Mouse (Mus musculus) G1E-ER4 (cell line): ENCODE results near the gene Klhdc3. TPM values are rescaled to one million over a fixed set of nuclear protein-coding genes. Genes with fewer than 3 reads are reported as not detected.

Source experiments
- GATA1 ChIP-seq: IDR thresholded peaks from one replicate; pipeline ENCODE4 v1.8.0; 2012; ENCODE audit warnings: low read length, inconsistent platforms
- polyA plus RNA-seq: library from polyadenylated mRNA; stranded (reverse); fragments of >175 nt; gene quantifications from 2 replicates; pipeline ENCODE4 v1.2.3, GENCODE M21; 2012

The Klhdc3 gene
- polyA plus RNA-seq, 1 experiment: 339 TPM

DNA sequence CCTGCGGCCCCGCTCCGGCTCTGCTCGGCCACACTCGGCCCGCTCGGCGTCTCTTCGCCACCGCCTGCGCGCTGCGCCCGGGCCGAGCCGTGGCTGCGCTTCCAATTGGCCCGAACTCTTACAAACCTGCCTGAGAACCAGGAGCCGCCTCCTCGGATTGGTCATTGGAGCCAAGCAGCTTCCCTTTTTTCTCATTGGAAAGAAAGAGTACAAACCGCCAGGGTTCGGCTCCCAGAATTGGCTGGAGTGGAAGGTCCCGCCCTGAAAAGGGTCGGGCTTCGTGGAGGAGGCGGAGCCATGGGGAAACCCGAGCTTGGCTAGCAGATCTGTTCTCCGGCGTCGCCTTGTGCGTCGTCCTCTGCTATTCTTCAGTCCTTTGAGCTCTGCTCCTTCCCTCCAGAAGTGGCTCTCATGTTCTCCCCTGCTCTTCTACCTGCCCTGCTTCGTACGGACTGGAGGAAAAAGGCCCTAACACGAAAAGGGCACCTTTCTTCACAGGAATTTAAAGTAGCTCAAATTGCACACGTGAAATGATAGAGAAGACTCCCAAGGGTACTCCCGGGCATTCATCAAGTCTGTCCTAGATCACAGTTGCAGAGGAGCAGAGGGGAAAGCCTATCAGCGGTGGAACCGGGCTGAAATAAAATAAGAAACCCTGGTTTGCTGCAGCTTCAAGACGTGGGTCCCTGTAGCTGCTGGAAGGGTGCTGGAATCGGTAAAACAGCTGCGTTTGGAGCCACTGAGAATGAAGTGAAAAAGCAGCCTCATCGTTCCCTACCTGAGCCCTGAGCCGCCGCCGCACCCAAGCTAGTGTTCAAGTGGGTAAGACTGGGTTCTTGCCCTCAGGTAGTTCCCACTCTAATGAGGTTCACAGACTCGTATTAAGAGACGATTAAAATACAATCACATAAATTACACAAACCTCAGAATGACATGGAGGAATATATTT lies 24.4 kb upstream of the Klhdc3 start, which contains the start of gene Ppp2r5d:
Gene Ppp2r5d (minus strand): TSS at position 225 of the 949 bp plus-strand sequence.
- TF ChIP-seq GATA1: no peak

DNA sequence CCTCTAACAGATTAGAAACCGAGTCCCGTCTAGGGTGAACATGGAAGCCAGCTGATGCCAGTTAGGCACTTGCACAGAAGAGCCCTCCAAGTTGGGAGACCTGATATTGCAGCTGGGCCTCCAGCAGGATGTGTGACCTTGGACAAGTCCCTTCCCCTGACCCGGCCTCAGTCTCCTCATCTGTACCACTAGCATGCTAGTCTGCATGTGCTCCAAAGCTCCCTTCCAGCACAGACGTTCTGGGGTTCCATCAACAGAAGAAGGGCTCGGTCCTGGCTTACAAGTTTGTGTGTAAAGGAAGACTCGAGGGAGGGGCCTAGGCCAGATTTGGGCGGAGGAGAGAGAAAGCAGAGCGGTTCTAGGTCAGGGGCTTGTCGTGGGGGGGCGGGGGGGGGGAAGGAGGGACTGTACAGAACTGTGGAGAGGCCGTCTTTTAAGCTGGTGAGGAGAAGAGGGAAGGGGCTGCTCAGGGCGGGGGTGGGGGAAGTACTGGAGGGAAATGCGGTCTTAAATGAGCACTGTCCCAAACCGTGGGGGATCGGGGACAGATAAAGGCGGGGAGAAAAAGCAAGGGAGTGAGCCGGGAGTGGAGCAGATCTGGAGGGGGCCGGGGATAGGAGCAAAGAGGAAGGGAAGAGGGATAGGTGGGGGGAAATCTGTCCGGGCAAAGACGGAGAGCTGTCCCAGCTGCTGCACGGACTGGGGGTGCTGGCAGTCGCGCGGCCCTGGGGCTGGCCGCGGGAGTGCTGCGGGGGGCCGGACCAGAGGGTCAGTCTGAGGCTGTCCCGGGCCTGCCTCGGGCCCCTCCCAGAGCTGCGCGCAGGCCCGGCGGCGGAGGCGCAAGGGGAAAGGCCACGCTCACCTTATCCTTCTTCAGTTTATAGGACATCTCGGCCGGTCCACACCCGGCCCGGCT lies 23.5 kb upstream of the Klhdc3 start:
- no peak for TF ChIP-seq GATA1

DNA sequence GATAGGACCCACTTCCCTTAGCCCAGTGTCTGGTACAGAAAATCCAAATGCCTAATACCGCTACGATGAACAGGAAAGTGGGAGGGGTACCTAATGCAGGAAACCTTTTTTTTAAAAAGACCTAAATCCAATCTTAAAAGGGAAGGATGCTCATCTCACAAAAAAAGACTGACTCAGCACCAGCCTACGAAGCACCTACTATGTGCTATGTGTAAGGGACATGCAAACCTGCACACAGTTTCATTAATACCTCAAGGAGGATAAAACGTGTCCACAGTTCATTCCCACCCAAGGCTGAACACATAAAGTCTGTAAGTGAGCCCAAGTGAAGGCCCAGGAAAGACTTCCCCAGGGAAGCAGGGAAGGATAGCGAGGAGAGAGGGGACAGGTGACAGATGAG lies 21.8 kb upstream of the Klhdc3 start:
- no peak for TF ChIP-seq GATA1

DNA sequence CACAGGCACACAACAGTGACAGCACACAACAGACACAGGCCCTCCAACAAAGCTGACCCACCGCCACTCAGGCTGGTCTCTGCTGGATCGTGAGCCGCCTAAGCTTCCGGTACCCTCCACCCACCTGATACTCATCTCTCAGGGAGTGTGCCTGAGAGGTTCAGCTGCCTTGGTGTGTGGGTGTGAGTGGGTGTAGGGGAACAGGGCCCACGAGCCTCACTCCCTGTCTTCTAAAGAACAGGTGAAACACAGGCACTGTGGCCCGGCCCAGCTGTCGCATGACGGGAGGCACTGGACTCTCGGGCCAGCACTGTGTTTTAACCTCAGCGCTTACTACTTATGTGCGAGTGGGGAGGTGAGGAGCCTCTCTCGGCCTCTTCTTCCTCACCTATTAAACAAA lies 21.4 kb upstream of the Klhdc3 start:
- TF ChIP-seq GATA1: no peak

DNA sequence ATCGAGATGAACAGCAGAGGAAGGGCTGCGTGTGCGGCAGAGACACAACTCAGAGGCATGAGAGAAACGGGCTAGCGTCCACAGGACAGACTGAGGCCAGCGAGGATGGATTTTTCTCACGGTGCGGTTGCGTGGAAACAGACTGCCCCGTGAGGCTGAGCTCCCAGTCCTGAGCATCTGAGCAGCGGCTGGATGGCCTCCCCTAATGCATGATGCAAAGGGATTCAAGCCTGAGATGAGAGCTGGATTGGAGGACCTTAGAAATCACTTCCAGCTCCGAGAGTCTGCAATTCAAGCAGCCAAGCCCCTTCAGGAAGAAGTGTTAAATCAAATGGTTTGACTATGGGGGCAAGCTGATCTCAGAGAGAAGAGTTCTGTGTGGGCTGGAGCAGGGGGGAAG lies 20.8 kb upstream of the Klhdc3 start:
- no peak for TF ChIP-seq GATA1

DNA sequence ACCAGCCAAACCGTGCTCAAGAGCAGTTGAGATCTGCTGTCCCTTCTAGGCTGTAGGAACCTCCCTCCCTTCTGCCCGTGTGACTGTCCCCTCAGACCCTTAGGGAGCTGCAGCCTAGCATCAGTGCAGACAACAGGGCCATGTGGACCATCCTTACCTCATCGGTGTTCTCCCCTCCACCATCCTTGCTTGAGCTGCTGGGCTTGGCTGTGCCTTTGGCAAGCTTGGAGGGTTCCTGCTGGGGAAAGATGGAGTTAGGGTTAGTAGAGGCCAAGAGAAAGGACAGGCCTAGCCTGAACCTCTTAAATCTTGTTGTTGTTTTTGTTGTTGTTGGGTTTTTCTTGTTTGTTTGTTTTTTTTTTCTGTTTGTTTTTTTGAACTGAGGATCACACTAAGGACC lies 19.2 kb upstream of the Klhdc3 start:
- no peak for TF ChIP-seq GATA1

DNA sequence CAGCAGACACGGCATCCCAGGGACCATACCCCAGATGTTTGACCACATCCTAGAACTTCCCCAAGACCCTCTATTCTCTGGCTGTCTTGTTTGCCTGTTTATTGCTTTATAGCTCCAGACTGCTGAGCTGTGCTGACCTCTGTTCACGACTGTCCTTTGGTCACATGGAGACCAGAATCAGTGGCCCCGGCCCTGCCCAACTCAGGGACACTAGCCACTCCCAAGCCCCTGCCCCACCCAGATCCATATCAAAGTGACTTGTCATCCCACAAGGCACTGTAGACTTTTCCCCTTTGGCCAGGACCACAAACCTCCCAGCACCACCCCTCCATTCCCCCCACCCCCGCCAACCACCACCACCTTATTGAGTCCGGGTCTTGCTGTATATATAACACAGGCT lies 18.5 kb upstream of the Klhdc3 start:
- TF ChIP-seq GATA1: no peak

DNA sequence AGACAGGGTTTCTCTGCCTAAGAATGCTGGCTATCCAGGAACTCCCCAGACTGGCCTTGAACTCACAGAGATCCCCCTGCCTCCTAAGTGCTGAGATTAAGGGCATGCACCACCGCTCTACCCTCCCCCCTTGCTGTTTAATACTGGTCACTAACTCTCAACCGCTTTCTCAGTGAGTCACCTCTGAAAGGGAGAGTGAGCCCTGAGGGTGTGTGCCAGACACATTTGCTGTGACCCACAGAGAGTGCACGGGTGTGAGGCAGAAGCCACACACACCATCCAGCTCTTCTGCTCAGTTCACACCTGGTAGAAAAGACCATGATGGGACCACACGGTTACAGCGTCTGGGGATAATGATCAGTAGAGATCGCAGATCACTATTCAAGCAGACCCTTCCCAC lies 17.8 kb upstream of the Klhdc3 start:
- no peak for TF ChIP-seq GATA1

DNA sequence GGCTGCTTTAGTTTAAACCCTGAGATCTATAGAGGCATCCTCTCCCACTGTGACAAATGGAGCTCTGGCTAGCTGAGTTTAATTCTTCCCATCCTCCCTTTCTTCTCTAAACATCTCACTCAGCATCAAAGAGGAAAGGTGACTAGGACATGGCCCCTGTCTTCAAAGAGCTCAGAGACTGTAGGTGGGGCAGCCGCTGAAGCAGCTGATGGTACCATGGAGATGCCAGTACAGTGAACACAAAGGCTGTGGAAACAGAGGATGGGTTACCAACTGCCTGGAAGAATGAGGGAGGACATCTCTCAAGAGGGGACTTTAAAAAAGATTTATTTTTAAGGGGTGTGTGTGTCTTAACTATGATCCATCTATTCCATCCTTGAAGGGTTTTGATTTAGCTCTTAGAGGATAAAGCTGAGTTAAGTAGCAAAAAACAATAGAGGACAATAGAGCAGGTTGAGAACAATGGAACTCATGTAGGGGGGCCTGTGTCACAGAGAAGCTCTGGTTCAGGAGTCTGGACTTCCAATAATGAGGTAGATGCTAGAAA lies 13.9 kb upstream of the Klhdc3 start:
- no peak for TF ChIP-seq GATA1

DNA sequence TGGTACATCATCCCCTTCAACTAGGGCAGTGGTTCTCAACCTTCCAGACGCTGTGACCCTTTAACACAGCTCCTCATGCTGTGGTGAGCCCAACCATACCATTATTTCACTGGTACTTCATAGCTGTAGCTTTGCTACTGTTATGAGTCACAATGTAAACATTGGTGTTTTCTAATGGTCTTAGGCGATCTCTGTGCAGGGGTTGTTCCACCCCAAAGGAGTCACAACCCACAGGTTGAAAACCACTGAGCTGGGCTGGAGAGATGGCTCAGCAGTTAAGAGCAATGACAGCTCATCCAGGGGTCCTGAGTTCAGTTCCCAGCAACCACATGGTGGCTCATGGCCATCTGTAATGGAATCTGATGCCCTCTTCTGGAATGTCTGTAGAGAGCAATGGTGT lies 10.7 kb upstream of the Klhdc3 start:
- TF ChIP-seq GATA1: no peak

DNA sequence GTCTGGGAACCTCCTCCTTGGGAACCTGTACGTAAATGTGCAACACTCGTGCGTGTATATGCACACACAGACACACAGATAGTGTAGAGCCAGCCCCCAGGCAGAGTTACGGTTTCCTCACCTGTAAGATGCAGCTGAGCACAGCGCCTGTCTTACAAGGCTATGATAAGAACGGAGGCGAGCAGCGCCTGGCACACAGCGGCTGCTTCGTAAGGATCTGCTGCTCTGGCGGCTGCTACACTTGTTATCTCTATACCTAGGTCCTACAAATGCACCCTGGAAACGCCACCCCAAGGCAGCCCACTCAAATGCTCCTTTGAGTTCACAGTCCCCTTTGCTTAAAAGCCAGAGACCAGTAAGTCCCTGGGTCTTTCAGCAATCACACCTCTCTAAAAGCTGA lies 10.0 kb upstream of the Klhdc3 start:
- no peak for TF ChIP-seq GATA1

DNA sequence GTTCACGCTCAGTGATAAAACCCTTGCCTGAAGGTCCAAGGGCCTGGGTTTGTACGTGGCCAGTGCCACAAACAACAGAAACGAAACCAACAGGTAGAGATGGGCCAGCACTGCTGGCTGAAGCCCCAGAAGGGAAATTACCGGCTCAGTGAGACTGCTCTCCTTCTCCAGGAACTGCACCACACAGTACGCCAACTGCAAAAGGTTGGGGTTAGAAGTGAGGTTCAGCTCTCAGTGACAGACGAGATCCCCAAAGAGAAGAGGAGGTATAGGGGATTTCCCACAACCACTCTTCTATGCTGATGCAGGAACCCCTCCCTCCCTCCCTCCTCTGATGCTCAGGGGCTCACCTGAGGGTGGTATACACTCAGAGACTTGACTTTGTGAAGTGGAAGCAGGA lies 5.2 kb upstream of the Klhdc3 start:
- TF ChIP-seq GATA1: no peak

DNA sequence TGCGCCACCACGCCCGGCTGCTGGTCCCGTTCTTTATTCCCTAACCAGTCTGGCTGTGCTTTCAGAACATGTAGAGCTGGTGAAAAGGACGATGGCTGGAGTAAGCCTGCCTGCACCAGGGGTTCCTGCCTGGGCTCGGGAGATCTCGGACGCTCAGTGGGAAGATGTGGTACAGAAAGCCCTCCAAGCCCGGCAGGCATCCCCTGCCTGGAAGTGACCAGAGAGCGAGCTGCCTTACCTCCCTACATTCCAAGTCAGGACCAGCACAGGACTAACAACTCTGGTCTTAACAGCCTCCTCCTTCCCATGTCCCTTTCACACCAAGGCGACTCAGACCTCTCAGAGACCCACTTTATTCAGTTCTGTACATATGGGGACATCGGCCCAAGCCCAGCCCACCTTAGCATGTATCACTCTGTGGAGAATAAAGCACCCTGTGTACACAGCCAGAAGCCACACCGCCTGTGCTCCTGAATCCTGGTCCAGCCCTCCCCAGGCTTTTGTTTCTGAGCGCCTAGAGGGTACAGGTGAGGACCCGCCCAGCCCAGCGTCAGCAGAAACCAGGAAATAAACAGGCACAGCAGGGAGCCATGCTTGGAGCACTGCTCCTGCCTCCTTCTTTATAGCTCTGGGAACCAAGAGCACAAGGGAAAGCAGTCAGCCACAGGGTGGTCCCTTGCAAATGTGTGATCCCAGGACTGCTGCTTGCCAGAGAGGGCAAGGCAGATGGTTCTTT lies 2.1 kb upstream of the Klhdc3 start:
- no peak for TF ChIP-seq GATA1

DNA sequence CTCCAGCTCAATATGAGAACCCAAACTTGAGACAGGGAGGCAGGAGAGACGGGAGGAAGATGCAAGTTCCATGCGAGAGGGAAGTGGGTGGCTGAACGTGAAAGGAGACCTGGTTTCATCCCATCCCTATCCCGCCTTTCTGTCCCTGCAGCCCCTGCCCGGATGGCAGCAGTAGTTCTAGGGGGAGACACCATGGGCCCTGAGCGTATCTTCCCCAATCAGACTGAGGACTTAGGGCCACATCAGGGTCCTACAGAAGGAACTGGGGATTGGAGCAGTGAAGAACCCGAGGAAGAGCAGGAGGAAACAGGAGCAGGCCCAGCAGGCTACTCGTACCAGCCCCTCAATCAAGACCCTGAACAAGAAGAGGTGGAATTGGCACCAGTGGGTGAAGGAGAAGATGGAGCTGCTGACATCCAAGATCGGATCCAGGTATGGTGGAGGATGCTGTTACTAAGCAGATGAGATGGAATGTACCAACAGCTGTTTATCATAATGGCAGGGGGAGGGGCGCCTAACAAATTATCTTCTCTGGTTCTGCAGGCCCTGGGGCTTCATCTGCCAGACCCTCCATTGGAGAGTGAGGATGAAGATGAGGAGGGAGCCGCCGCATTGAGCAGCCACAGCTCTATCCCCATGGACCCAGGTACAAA lies 878 bp upstream of the Klhdc3 start:
- TF ChIP-seq GATA1: no peak
